Mouse (Mus musculus) kidney, postnatal 10 days (tissue): ENCODE data around the gene Dnajc1.
A peak's percentile ranks its signal among the peaks of the same experiment; 100 is the strongest.

Experiments
- DNase-seq: peaks from one replicate; pipeline ENCODE4 v3.0.0; 2021; ENCODE audit warnings: mixed read lengths

The Dnajc1 gene

DNA sequence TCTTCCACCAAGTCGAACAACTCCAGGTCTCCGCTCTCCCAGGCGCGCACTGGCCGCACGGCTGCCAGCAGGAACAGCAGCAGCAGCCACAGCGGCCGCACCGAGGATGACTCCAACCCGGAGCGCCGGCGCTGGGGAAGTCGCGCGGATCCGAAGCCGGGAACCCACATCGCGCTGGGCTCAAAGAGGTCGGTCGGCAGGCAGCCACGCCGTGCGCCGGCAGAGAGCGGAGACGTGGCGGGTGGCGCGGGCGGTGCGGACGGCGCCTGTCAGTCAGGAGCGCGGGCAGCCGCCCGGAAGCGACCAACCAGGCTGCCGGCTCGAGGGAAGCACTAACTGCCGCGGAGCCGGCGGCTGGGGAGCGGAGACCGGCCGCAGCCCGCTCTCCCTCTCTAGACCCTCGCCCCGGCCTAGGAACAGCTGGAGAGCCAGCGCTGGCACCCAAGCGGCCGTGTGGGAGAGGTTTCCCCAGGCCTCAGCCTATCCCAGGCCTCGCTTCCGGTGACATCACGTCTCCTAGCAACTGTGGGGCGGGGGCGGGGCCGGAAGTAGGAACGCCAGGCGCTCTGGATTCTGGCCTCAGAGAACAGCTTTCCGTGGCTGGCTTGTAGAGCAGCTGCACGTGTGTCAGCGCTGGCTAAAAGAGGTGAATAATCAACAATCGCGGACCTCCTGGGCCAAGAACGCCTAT is at the start of gene Dnajc1:
Gene Dnajc1, minus strand, starts transcription at position 500 of the 691 bp plus-strand sequence.
- DNase-seq: peak; percentile 96

DNA sequence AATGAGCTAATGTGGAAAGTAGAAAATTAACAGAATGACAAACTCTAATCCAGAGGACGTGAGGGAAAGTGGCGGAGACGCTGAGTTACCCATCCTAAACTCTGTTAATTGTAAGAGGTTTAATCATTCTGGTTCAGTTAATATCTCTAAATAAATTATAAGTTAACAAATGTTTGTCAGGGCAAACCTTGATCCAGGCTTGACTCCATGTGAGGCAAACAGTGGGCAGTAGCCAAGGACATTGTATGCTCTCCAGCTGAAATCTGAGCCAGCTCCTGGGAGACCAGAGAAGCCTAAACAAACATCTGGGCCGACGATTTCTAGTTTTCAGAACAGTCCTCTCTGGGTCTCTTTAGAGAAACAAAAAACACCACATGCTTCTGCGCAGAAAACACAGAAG is 49.2 kb upstream of the Dnajc1 start:
- DNase-seq: no peak

GRCm38 (mm10) chr2:18415242-18415641 is 22.6 kb upstream of the Dnajc1 start:
- no peak for DNase-seq

GRCm38 (mm10) chr2:18403679-18404078 is 11.0 kb upstream of the Dnajc1 start:
- DNase-seq: no peak

- DNase-seq: no peak
These were observed 9.1 kb upstream of the Dnajc1 start for GRCm38 (mm10) chr2:18401771-18402170.

GRCm38 (mm10) chr2:18393022-18393519 is 441 bp upstream of the Dnajc1 start:
- DNase-seq: no peak

DNA sequence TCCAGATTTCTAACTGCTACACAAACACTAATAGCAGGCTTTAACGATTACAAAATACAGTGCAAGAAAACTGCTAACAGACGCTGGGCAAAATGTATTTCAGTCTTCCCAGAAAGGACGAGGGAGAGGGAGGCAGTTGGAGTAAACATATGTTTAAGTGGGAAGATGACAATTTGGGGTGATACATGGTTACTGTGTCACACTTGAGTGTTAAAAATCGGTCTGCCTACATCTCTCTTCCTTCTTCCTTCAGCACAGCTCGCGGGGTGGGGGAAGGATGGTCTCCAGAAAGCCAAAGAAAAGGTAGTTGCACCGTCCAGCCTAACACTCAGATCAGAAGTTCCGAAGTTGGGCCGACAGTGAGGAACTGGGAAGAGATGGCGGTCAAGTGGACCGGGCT is 769 bp downstream of the Dnajc1 start:
- no peak for DNase-seq

- no peak for DNase-seq
These were observed 3.0 kb downstream of the Dnajc1 start for GRCm38 (mm10) chr2:18389631-18390030.

GRCm38 (mm10) chr2:18381662-18382061 is 11.0 kb downstream of the Dnajc1 start:
- no peak for DNase-seq

DNA sequence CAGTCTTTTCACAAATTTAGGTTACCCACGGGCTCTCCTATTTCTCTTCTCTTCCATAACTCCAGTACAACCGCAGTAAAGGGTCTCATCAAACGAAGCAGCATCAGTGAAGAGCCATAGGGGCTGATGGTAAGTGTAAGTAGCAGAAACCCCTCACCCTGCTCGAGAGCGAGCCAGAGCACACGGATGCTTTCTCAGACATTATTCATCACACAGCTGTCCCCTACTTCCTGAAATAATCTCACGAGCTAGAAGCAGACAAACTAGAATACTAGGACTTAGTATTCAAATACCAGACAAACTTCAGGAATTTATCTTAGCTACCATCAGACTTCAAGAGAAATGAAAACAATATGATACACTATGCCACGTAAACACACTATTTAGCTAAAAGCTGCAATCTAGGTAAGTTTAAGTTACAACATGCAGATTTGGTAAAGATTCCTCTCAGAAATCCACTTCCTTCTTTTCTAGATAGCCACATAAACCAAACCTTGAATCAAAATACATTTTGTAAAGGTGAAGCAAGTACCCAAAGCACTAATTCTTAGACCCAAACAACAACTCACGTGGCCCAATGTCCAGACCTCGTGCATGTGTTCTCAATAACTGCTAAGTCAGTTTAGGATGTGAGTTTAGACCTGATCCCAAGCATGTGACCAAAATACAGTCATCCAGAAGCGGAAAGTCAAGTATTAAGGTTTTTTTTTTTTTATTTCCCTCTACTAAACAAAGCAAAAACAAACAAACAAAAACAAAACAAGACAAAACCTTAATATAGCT is 20.0 kb downstream of the Dnajc1 start:
- no peak for DNase-seq

DNA sequence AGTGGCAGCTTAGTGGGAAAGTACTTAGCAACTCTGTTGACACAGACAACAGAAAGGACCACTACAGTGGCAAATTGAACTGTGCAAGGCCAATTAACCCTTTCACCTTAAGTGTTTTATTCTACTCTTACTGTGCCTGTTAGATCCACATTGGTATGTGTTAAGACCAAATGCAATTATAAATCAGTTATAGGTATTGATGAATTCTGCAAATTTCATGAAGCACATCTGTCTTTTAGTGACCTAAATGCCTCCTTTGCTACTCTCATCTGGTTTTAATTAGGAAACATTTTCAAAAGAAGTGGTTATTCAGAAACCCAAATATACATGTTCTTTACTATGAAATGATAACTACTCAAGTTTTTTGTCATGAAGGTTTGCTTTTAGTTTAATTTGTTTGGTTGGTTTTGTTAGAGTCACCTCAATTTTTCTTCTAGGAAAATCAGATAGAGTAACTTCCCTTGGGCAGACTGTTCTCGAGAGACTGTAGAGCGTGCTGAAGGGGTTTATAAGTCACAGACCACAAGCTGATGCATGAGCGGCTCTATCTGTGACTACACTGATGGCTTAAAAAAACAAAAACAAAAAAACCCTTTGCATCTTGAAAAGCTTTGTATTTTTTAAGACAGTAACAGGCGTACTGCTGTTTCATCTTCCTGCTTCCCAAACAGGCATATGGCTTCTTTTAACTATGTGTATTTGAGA is 21.7 kb downstream of the Dnajc1 start:
- no peak for DNase-seq

- no peak for DNase-seq
These were observed 28.2 kb downstream of the Dnajc1 start for GRCm38 (mm10) chr2:18364402-18364801.

DNA sequence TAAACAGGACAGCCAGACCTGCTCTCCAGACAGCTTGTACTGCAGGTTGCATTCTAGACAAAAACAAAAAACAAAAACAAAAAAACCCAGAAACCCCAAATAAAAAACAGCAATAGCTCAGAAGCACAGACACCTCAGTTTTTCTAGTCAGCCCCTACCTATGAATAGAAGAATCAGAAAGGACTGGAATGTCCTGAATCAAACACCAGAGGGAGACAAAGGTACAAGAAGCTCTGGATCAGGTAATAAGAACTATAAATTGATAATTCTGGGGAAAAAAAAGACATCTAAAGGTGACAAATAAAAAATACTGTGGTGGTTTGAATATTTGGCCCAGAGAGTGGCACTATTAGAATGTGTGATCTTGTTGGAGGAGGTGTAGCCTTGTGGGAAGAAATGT is 37.3 kb downstream of the Dnajc1 start:
- DNase-seq: no peak

- no peak for DNase-seq
These were observed 40.0 kb downstream of the Dnajc1 start for GRCm38 (mm10) chr2:18352620-18353019.

- DNase-seq: no peak
These were observed 49.2 kb downstream of the Dnajc1 start for GRCm38 (mm10) chr2:18343464-18343863.

DNA sequence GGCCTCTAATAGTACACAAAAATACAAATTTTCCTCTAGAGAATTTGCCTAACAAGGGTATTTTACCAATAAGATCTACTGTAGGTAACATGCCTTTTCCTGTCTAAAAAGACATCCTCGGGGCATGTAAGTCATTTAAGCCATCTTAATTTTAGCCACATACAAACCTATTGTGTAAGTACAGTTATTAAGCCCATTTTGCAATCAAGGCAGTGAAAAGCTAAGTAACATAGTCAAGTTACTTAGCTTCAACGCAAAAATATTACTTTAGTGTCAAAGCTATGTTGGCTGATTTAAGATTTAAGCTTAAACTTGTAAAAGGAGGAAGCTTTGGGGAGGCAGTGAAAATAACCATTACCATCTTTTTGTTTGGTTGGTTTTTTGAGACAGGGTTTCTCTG is 74.0 kb downstream of the Dnajc1 start:
- no peak for DNase-seq

- DNase-seq: no peak
These were observed 74.9 kb downstream of the Dnajc1 start for GRCm38 (mm10) chr2:18317503-18318281.

- no peak for DNase-seq
These were observed 75.7 kb downstream of the Dnajc1 start for GRCm38 (mm10) chr2:18316909-18317308.

- no peak for DNase-seq
These were observed 82.1 kb downstream of the Dnajc1 start for GRCm38 (mm10) chr2:18310261-18311104.

- no peak for DNase-seq
These were observed 85.0 kb downstream of the Dnajc1 start for GRCm38 (mm10) chr2:18307440-18308305.

DNA sequence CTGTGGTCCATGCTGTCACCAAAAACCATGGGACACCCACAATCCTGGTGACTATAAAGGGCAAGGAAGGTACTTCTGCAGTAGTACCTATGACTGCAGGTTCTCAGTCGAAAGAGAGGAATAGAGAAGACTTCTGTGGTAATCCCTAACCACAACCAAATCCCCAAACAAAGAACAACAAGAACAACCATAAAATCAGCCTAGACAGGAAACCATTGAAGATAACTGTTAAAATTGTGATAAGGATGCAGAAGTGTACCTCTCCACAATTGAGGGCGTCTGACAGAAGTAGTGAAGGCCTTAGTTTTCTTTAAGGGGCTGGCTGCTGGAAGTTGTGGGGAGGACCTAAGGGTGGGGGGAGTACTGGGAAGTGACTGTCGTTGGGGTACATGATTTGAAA is 91.7 kb downstream of the Dnajc1 start:
- no peak for DNase-seq
